Mouse (Mus musculus) bone marrow macrophage, adult 2 months (primary cell): Measurements from ENCODE around the gene Ccdc163.

Experiments used
- CTCF ChIP-seq: IDR thresholded peaks from 2 replicates; pipeline ENCODE4 v1.5.1; 2012; ENCODE audit warnings: low read depth, mild to moderate bottlenecking, low read length, moderate library complexity
- POLR2A ChIP-seq: IDR thresholded peaks from 2 replicates; pipeline ENCODE4 v1.6.1; 2012; ENCODE audit warnings: mild to moderate bottlenecking, low read depth, low read length, borderline replicate concordance

DNA sequence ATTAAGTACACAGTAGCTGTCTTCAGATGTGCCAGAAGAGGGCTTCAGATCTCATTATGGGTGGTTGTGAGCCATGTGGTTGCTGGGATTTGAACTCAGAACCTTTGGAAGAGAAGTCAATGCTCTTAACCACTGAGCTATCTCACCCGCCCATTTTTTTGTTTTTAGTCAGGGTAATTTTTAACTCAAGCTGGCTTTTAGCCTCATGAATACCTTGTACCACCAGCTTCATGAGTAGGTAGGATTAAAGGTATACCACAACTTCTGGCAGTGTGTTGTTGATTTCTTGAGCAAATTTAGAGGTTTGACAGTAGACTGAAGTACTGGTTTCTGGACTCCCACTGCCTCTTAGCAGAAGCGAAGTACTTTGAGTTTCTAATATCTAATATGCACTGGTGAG is 16.2 kb upstream of the Ccdc163 start:
- TF ChIP-seq CTCF (no peak), POLR2A (no peak)
